Mouse (Mus musculus) pancreas, adult 10 weeks (tissue): Measurements from ENCODE around the gene Otub1. TPM values are rescaled to one million over a fixed set of nuclear protein-coding genes. Genes with fewer than 3 reads are reported as not detected.

Source experiments
- polyA plus RNA-seq: library from polyadenylated mRNA; stranded (reverse); fragments of 350-450 nt; fragmentation: Illumina TruSeq; extraction: RNeasy Lipid Tissue Mini Kit (QIAGEN cat#74804); gene quantifications from one replicate; pipeline ENCODE4 v1.2.3, GENCODE M21; 2015; ENCODE audit warnings: low read depth, low replicate concordance; ENCODE audit not compliant: insufficient read depth

Otub1 gene
- polyA plus RNA-seq = 15.2 TPM

DNA sequence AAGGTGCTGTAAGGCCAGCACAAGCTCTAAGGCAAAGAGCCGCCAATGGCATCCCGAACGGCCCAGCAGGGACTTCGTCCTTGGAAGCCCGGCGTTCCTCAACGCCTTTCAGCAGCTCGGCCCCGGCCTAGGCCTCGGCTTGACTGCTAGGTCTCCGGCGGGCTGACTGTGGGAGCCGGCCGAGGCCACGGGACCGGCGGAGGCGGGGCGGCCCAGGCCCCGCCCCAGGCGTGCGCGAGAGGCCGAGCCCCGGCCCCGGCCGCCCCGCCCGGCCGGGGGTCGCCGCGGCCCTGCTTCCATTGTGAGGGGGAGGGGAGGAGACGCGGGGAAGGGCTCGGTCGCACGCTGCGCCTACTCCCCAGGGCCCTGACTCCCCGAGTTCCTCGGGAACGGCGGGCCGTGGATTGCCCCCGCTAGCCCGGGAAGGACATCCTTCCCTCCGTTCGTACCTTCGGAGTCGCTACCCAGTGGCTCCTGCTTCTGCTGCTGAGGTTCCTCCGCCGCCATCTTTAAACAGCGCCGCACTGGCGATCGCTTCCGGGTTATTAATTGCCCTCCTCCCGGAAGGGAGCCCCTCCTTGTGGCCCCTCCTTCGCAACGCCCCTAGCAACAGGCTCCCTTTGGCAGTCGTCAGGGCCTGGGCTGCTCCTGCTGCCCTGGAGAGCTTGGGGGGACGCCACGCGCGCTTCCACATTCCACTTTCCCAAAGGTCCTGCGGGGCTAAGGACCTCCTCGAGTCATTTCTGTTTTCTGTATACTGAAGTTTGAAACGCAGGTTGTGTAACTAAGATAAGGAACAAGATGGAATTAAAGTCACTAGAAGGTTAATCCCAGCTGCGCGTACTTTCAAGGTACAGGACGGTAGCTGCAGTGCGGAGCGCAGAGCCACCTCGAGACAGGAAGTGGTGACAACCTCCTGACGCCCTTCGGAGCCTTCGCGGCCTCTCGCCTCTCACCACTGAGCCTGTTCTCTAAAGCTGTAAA, at the start of gene Otub1:
Otub1 (minus strand) TSS at position 564 of the 984 bp plus-strand sequence.

DNA sequence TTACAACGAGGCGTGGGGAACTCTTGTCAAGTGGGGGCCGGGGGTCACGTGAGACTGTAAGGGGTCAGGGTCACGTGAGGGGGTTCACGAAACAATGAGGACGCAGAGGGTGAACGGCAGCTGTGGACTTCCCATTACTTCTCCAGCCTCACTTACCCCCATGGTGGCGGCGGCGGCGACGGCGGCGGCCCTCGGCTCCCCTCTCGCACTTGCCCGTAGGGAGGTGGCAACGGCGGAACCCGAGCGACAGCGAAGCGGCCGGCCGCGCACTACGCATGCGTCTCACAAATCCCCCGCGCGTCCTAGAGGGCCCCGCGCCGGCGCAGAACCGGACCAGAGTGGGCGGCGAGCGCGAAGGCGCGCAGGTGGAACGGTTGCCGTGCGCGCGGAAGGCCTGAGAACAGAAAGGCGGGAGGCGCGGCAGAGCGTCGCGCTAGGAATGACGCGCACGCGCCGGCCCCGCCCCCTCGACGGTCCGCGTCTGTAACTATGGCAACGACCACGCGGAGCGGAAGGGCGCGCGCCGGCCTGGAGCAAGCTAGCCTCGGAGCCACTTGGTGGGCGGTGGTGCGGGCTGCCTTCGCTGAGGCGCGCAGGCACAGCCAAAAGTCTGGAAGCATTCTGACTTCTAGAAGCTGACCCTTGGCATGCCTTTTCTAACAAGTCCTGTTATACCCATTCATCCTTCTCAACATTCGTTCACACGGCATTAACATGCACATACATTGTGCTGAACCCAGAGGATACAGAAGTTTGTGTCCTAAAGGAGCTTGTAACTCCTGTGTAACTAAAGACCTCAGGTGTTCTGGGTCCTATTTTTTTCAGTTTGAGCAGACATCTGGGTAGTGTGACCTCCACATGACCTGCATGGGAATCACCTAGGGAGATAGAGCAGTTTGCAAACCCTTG, 34.9 kb upstream of the Otub1 start, which contains the start of gene Naa40:
Naa40 (minus strand) TSS at position 402 of the 909 bp plus-strand sequence.

DNA sequence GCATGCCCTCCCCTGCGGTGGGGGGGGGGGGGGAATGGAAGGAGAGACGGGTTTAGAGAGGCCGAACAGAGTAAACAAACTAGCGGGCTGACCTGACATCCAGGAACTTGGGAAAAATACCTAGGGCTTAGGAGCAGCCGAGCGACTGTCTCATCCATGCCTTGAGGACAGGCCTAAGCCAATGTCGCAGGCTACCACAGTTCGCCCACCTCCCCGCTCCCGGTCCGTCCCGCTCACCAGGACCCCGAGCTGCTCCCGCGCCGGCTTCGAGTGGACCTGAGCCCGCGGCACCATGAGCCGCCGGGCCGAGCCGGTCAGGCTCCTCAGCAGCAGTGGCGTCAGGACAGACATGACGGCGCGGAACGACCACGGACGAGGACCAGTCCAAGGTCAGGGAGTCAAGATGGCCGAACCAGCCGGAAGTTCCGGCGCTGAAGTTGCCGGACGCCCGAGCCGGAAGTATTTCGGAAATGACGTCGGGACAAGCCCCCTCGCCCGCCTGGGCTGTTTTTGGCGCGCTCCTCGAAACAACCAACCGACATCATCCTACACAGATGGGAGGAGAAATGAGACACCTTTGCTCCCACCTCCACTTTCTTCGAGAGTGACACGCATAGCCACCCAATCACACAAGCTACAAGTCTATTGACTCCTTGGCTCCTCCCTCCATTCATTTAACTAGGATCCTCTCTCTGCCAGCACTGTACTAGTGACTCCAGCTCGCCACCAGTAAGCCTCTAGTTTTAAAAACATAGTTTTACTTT, 11.2 kb upstream of the Otub1 start, which contains the start of gene Cox8a:
Cox8a (minus strand) TSS at position 455 of the 764 bp plus-strand sequence.

Other genes with a start within 250 kb of the Otub1 start
- 50.5 TPM for gene Ppp1r14b, start 231.3 kb downstream of the Otub1 start, polyA plus RNA-seq
- gene Plcb3, start 229.8 kb downstream of the Otub1 start, polyA plus RNA-seq = 13.1 TPM
- gene Fkbp2, start 225.8 kb downstream of the Otub1 start, polyA plus RNA-seq = 89.4 TPM
- 14.7 TPM for gene Vegfb, start 218.7 kb downstream of the Otub1 start, polyA plus RNA-seq
- gene Dnajc4, start 213.7 kb downstream of the Otub1 start, polyA plus RNA-seq = 15.7 TPM
- gene Nudt22, start 210.2 kb downstream of the Otub1 start, polyA plus RNA-seq = 47.9 TPM
- gene Trpt1, start 210.2 kb downstream of the Otub1 start, polyA plus RNA-seq = 6.4 TPM
- gene Fermt3, start 186.8 kb downstream of the Otub1 start, polyA plus RNA-seq = 2.3 TPM
- gene Stip1, start 166.3 kb downstream of the Otub1 start, polyA plus RNA-seq = 15.0 TPM
- 9.8 TPM for gene Macrod1, start 149.5 kb downstream of the Otub1 start, polyA plus RNA-seq
- gene Flrt1, start 100.6 kb downstream of the Otub1 start, polyA plus RNA-seq = 0.54 TPM
- gene Cox8a, start 11.3 kb upstream of the Otub1 start, polyA plus RNA-seq = 113 TPM
- 4.7 TPM for gene Naa40, start 34.9 kb upstream of the Otub1 start, polyA plus RNA-seq
- not detected for gene Rcor2, start 61.0 kb upstream of the Otub1 start, polyA plus RNA-seq
- 17.4 TPM for gene Mark2, start 135.5 kb upstream of the Otub1 start, polyA plus RNA-seq
- 8.0 TPM for gene Spindoc, start 176.7 kb upstream of the Otub1 start, polyA plus RNA-seq
- gene 2700081O15Rik, start 211.3 kb upstream of the Otub1 start, polyA plus RNA-seq = 8.0 TPM